Mouse (Mus musculus) olfactory bulb, adult 2 months (tissue): ENCODE measurements around the gene Homer2.

ENCODE experiments used
- CTCF ChIP-seq: fragments of 200-500 bp; IDR thresholded peaks from 2 replicates; pipeline ENCODE4 v1.5.1; 2012; ENCODE audit warnings: low read depth, mild to moderate bottlenecking, low read length, moderate library complexity; ENCODE audit not compliant: insufficient read depth
- POLR2A ChIP-seq: fragments of 200-500 bp; IDR thresholded peaks from 2 replicates; pipeline ENCODE4 v1.6.1; 2012; ENCODE audit warnings: mild to moderate bottlenecking, low read depth, low read length, moderate library complexity; ENCODE audit not compliant: insufficient read depth

DNA sequence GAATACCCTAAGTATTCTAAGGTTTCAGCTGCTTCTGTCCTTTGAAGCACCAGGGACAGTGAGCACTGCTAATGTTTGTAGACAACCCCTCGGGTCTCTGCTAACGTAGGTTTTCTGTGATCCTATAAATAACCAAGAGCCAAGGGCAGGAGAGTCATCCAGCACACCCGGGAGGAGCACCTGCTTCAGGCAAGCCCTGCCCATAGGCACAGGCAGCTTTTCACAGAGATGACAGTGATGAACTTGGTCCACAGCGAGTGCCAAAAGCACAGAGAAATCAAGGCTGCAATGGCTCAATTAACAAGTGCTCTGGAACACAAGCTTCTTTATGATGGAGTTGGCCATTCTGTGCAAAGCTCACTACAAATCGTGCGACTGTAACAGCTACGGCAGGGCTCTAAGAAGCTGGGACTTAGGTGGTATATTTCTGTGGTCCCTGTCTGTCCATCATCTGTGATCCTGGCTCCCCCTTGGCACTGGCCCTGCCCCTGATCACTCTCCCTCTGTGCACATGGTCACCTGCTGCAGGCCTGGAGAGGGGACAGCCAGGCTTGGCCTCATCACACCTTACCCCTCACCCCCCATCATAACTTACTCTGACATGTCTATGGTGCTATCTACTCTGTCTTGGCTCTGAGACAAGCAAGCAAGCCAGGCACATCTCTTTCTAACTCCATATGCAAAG, 62.6 kb downstream of the Homer2 start:
- TF ChIP-seq POLR2A = no peak
- TF ChIP-seq CTCF = no peak
